8 mouse cellular contexts compared by ENCODE assay signal in genomic region chr2:105615891-105616733, GRCm38 (mm10). TPM values are rescaled to one million over a fixed set of nuclear protein-coding genes. Genes with fewer than 3 reads are reported as not detected.
DNase-seq lines count a peak whose midpoint lies in the region; ATAC-seq lines count a peak whose summit lies in the region.
"Had no signal": no experiment of that assay in that cellular context is flagged by ENCODE, and none has a peak within 500 bp of the region (broad histone marks: within the 10 kb centered on the region; RNA-seq: fewer than 3 reads in every experiment).

No protein-coding gene starts in this region.

- 22% methylated on average over 18 of the region's 18 CpGs for WGBS in hindbrain, embryonic 12.5 days
- 36% methylated on average over 18 of the region's 18 CpGs for whole genome bisulfite sequencing in stomach, embryonic 14.5 days

- no peak overlapping the region for H3K4me3 ChIP-seq in hindbrain, embryonic 12.5 days
- no peak overlapping the region for H3K4me3 ChIP-seq in stomach, embryonic 14.5 days (ENCODE audit: low read depth, low read length)
- H3K4me3 ChIP-seq: liver, embryonic 13.5 days had no signal

- H3K4me2 ChIP-seq in hindbrain, embryonic 12.5 days (replicated peaks), result peak overlapping the region; percentile 41
- H3K4me2 ChIP-seq in stomach, embryonic 14.5 days (replicated peaks; ENCODE audit: low read depth, low read length), result 0 out of 2 replicates have a peak overlapping the region, but pooled peaks have one; percentile 2
- H3K4me2 ChIP-seq: liver, embryonic 13.5 days had no signal

- peaks cover 12% of the 10 kb centered on the region; the same call in 1 of the 2 replicates for H3K27me3 ChIP-seq in hindbrain, embryonic 12.5 days
- 0 out of 2 replicates have a peak, but pooled peaks cover 4% of the 10 kb centered on the region for H3K27me3 ChIP-seq in stomach, embryonic 14.5 days (ENCODE audit: control insufficient read depth, insufficient read depth, low read length)

- H3K9me3 ChIP-seq in hindbrain, embryonic 12.5 days (replicated peaks), result no peaks in the 10 kb centered on the region
- H3K9me3 ChIP-seq in stomach, embryonic 14.5 days (ENCODE audit: control insufficient read depth, low read depth, low read length), result no peaks in the 10 kb centered on the region
- H3K9me3 ChIP-seq: liver, embryonic 13.5 days had no signal

- H3K9ac ChIP-seq in hindbrain, embryonic 12.5 days, result no peak overlapping the region
- no peak overlapping the region for H3K9ac ChIP-seq in stomach, embryonic 14.5 days (replicated peaks; ENCODE audit: low read depth, low read length)
- H3K9ac ChIP-seq: liver, embryonic 13.5 days had no signal

- peak; percentile 39 for ATAC-seq in hindbrain, embryonic 12.5 days (ENCODE audit: low FRiP score)
- ATAC-seq in megakaryocyte-erythroid progenitor cell, adult 5-6 weeks (replicated peaks; ENCODE audit: low FRiP score, low TSS enrichment, poor library complexity, severe bottlenecking), result peak; percentile 63
- ATAC-seq in stomach, embryonic 14.5 days (ENCODE audit: insufficient number of reproducible peaks, insufficient read depth, low FRiP score, low read depth), result no peak

- peaks cover 32% of the 10 kb centered on the region for H3K4me1 ChIP-seq in hindbrain, embryonic 12.5 days
- peaks cover 8% of the 10 kb centered on the region; the same call in 1 of the 2 replicates for H3K4me1 ChIP-seq in stomach, embryonic 14.5 days (ENCODE audit: control insufficient read depth, insufficient read depth, low read length)
- H3K4me1 ChIP-seq: liver, embryonic 13.5 days had no signal

- H3K36me3 ChIP-seq in hindbrain, embryonic 12.5 days, result no peaks in the 10 kb centered on the region
- no peaks in the 10 kb centered on the region for H3K36me3 ChIP-seq in stomach, embryonic 14.5 days (ENCODE audit: control insufficient read depth, insufficient read depth, low read length)
- H3K36me3 ChIP-seq: liver, embryonic 13.5 days had no signal

- no peak overlapping the region for H3K27ac ChIP-seq in hindbrain, embryonic 12.5 days
- H3K27ac ChIP-seq in stomach, embryonic 14.5 days (ENCODE audit: low read length), result no peak overlapping the region
- H3K27ac ChIP-seq: liver, embryonic 13.5 days had no signal

- peak; percentile 60 for DNase-seq in MN1 (ENCODE audit: low spot score)
- peak; percentile 82 for DNase-seq in brain, adult 2 months (ENCODE audit: low read depth, low spot score)
- peak; percentile 6 for DNase-seq in fibroblast of lung, adult 2 months (ENCODE audit: low read depth)
- DNase-seq in layer of hippocampus, postnatal 36 days, result peak; percentile 42 to 50
- DNase-seq: liver, embryonic 13.5 days had no signal

RNA-seq across cellular contexts. Expression of gene Pax6, which starts 52.6 kb away (rescaled TPM):
- polyA plus RNA-seq in hindbrain, embryonic 12.5 days (2016; fragmentation: Nextera tagmentation; extraction: Ambion mirVana), result 17.9 and 20.1 TPM in 2 replicates
- 1 to 10 TPM; 8.9 to 9.4 TPM for total RNA-seq in layer of hippocampus, postnatal 36 days (2021)
- total RNA-seq in megakaryocyte-erythroid progenitor cell, adult 5-6 weeks (2014; fragmentation: Nextera tagmentation), result not detected in 2 replicates
- not detected in 2 replicates for total RNA-seq in megakaryocyte-erythroid progenitor cell, adult 5-6 weeks (2017)
- polyA plus RNA-seq in stomach, embryonic 14.5 days (2014; fragmentation: Nextera tagmentation; extraction: Ambion mirVana), result 0.69 and 0.91 TPM in 2 replicates

Comparison
In these comparisons a context has a peak if more than half of its experiments do, and no peak if none do; other contexts are left out.
1. DNase-seq: peak in every context shown above with its lines; median percentile 82 in brain, adult 2 months; 60 in MN1; 46 in layer of hippocampus, postnatal 36 days; 6 in fibroblast of lung, adult 2 months.
2. RNA of gene Pax6, which starts 52.6 kb away (total RNA-seq): 8.9 to 9.4 TPM in layer of hippocampus, postnatal 36 days; not detected in megakaryocyte-erythroid progenitor cell, adult 5-6 weeks; every median in the first group is over 4 times any median in the second.